Mouse (Mus musculus) mouse trophoblast stem cell (cell line): Measurements from ENCODE around the gene Fam160b1.

Experiments used
- in situ Hi-C, 2 experiments: fragments of 300-500 bp; cut with MseI, MboI; formaldehyde crosslinking; loops; 2 replicates in 1 of 2; 3 replicates in 1 of 2; pipeline ENCODE4 v1.15.1; 2025

The Fam160b1 gene

GRCm38 (mm10) chr19:57360341-57361130 lies at the start of gene Fam160b1:
Fam160b1 (plus strand) TSS chr19:57360680.
- in situ Hi-C loops = no loop called here

GRCm38 (mm10) chr19:57313226-57313625 lies 47.3 kb upstream of the Fam160b1 start:
- in situ Hi-C loops = no loop called here

GRCm38 (mm10) chr19:57313891-57314345 lies 46.6 kb upstream of the Fam160b1 start:
- in situ Hi-C loops = no loop called here

GRCm38 (mm10) chr19:57314346-57315012 lies 46.0 kb upstream of the Fam160b1 start, which contains the start of gene Ablim1:
Ablim1 (minus strand) TSS chr19:57314919.
- in situ Hi-C loops = no loop called here

- in situ Hi-C loops = no loop called here
Observed at GRCm38 (mm10) chr19:57315013-57315565, 45.4 kb upstream of the Fam160b1 start.

- in situ Hi-C loops = no loop called here
Observed at GRCm38 (mm10) chr19:57316597-57316996, 43.9 kb upstream of the Fam160b1 start.

- in situ Hi-C loops = no loop called here
Observed at GRCm38 (mm10) chr19:57320656-57321382, 39.7 kb upstream of the Fam160b1 start.

GRCm38 (mm10) chr19:57321839-57322238 lies 38.6 kb upstream of the Fam160b1 start:
- in situ Hi-C loops = no loop called here

- in situ Hi-C loops = no loop called here
Observed at GRCm38 (mm10) chr19:57322491-57322890, 38.0 kb upstream of the Fam160b1 start.

GRCm38 (mm10) chr19:57323087-57323486 lies 37.4 kb upstream of the Fam160b1 start:
- in situ Hi-C loops = no loop called here

GRCm38 (mm10) chr19:57325748-57326300 lies 34.7 kb upstream of the Fam160b1 start:
- in situ Hi-C loops = loop anchor here (5.0 kb wide), 2 partner anchors 164 to 174 kb away; no protein-coding TSS in a partner anchor

GRCm38 (mm10) chr19:57327679-57328078 lies 32.8 kb upstream of the Fam160b1 start:
- in situ Hi-C loops = loop anchor here (5.0 kb wide), 2 partner anchors 165 to 175 kb away; no protein-coding TSS in a partner anchor

GRCm38 (mm10) chr19:57328269-57328668 lies 32.2 kb upstream of the Fam160b1 start:
- in situ Hi-C loops = loop anchor here (5.0 kb wide), 2 partner anchors 166 to 176 kb away; no protein-coding TSS in a partner anchor

GRCm38 (mm10) chr19:57328792-57329191 lies 31.7 kb upstream of the Fam160b1 start:
- in situ Hi-C loops = loop anchor here (5.0 kb wide), 2 partner anchors 166 to 176 kb away; no protein-coding TSS in a partner anchor

- in situ Hi-C loops = no loop called here
Observed at GRCm38 (mm10) chr19:57330309-57330708, 30.2 kb upstream of the Fam160b1 start.

- in situ Hi-C loops = no loop called here
Observed at GRCm38 (mm10) chr19:57331237-57331636, 29.2 kb upstream of the Fam160b1 start.

GRCm38 (mm10) chr19:57333356-57333755 lies 27.1 kb upstream of the Fam160b1 start:
- in situ Hi-C loops = no loop called here

GRCm38 (mm10) chr19:57335135-57335534 lies 25.3 kb upstream of the Fam160b1 start:
- in situ Hi-C loops = no loop called here

GRCm38 (mm10) chr19:57339281-57339864 lies 21.1 kb upstream of the Fam160b1 start:
- in situ Hi-C loops = no loop called here

- in situ Hi-C loops = no loop called here
Observed at GRCm38 (mm10) chr19:57340900-57341742, 19.4 kb upstream of the Fam160b1 start.
